Mouse (Mus musculus): ENCODE measurements around the gene Armcx1. TPM values are rescaled to one million over a fixed set of nuclear protein-coding genes. Genes with fewer than 3 reads are reported as not detected.

Armcx1 gene
- 3.9 and 13.9 TPM in 2 replicates for total RNA-seq (2014; rRNA removed; ENCODE audit: low replicate concordance)
- 21.8 and 22.7 TPM in 2 replicates for polyA plus RNA-seq (2015; fragmentation: Nextera tagmentation; extraction: Ambion mirVana)

GRCm38 (mm10) chrX:134717752-134718308 is at the start of gene Armcx1:
TSS of gene Armcx1 (plus strand) at chrX:134717963.
- H3K4me1 ChIP-seq (ENCODE audit: control insufficient read depth, insufficient read depth): no peaks in the 10 kb centered on the region
- TF ChIP-seq EP300 (IDR thresholded peaks at IDR 0.05; ENCODE audit: low read depth): no peak
- TF ChIP-seq CTCF (IDR thresholded peaks at IDR 0.05; ENCODE audit: low read depth): no peak
- 11% methylated on average over 16 of the region's 16 CpGs for WGBS
- ATAC-seq (ENCODE audit: insufficient read depth, low read depth) (peak; percentile 93), DNase-seq (ENCODE audit: low spot score) (peak; percentile 64)
- peak within 1 kb of the TSS; percentile 62 for H3K4me3 ChIP-seq (ENCODE audit: low read depth, low read length)
- H3K27ac ChIP-seq (ENCODE audit: low read depth): peak within 1 kb of the TSS; percentile 91
- H3K4me2 ChIP-seq (ENCODE audit: low read depth, low read length): peak within 1 kb of the TSS; percentile 62
- H3K9ac ChIP-seq (replicated peaks; ENCODE audit: low read depth, low read length): peak within 1 kb of the TSS; percentile 67
- peaks cover 12% of the 10 kb centered on the region for H3K36me3 ChIP-seq (replicated peaks; ENCODE audit: control insufficient read depth, insufficient read depth, low read length)
- no peaks in the 10 kb centered on the region for H3K9me3 ChIP-seq (replicated peaks; ENCODE audit: control insufficient read depth, low read length)
- no peaks in the 10 kb centered on the region for H3K27me3 ChIP-seq (ENCODE audit: control insufficient read depth, insufficient read depth, low read length)

DNA sequence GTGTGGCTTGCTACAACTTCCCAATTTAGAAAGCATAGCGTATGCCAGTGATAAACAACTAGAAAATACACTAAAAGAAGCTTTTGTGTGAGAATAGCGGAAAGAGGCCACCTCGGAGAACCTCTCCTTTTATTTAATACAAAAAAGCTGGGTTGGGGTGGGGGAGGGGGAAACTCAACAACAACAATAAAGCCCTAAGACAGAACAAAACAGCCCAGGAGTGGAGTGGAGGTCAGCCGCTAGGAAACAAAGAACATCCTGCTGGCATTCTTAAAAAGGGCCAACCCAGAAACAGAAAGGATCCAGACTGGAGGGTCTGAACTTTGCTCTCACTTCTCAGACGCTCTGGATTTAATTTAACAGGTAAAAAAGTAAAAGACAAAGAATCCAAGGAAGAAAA is 42.7 kb upstream of the Armcx1 start:
- Histone ChIP-seq H3K4me2 (ENCODE audit: low read depth, low read length) (no peak overlapping the region), H3K9ac (replicated peaks; ENCODE audit: low read depth, low read length) (no peak overlapping the region), H3K4me3 (ENCODE audit: low read depth, low read length) (no peak overlapping the region), H3K27me3 (ENCODE audit: control insufficient read depth, insufficient read depth, low read length) (no peaks in the 10 kb centered on the region), H3K9me3 (replicated peaks; ENCODE audit: control insufficient read depth, low read length) (no peaks in the 10 kb centered on the region), H3K4me1 (ENCODE audit: control insufficient read depth, insufficient read depth) (no peaks in the 10 kb centered on the region), H3K27ac (ENCODE audit: low read depth) (no peak overlapping the region), H3K36me3 (replicated peaks; ENCODE audit: control insufficient read depth, insufficient read depth, low read length) (no peaks in the 10 kb centered on the region)
- ATAC-seq (ENCODE audit: insufficient read depth, low read depth) (no peak), DNase-seq (ENCODE audit: low spot score) (no peak)
- no peak for TF ChIP-seq EP300 (IDR thresholded peaks at IDR 0.05; ENCODE audit: low read depth)
- TF ChIP-seq CTCF (IDR thresholded peaks at IDR 0.05; ENCODE audit: low read depth): no peak
- WGBS: 61% methylated on average over 5 of the region's 5 CpGs

DNA sequence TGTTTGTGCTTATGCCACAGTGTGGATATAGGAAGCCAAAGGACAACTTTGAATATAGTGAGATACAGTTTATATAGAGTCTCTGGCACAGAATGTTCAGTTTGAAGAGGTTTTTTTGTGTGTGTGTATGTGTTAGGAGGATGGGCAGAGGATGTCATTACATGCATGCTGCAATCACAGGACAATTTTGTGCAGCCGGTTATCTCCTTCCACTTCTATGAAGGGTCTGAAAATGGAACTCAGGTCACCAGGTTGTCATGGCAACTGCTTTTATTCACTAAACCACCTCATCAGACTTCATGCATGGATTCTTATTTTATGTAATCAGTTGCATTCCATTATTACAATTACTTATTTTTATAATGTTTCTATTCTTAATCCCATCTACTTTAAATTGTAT is 41.8 kb upstream of the Armcx1 start:
- H3K9me3 ChIP-seq (replicated peaks; ENCODE audit: control insufficient read depth, low read length): no peaks in the 10 kb centered on the region
- no peak overlapping the region for H3K4me2 ChIP-seq (ENCODE audit: low read depth, low read length)
- no peak overlapping the region for H3K27ac ChIP-seq (ENCODE audit: low read depth)
- no peak overlapping the region for H3K4me3 ChIP-seq (ENCODE audit: low read depth, low read length)
- no peaks in the 10 kb centered on the region for H3K4me1 ChIP-seq (ENCODE audit: control insufficient read depth, insufficient read depth)
- no peaks in the 10 kb centered on the region for H3K36me3 ChIP-seq (replicated peaks; ENCODE audit: control insufficient read depth, insufficient read depth, low read length)
- DNase-seq (ENCODE audit: low spot score): no peak
- WGBS: 50% methylated on average over 1 of the region's 1 CpGs
- no peak for ATAC-seq (ENCODE audit: insufficient read depth, low read depth)
- no peak for TF ChIP-seq CTCF (IDR thresholded peaks at IDR 0.05; ENCODE audit: low read depth)
- no peak for TF ChIP-seq EP300 (IDR thresholded peaks at IDR 0.05; ENCODE audit: low read depth)
- no peak overlapping the region for H3K9ac ChIP-seq (replicated peaks; ENCODE audit: low read depth, low read length)
- no peaks in the 10 kb centered on the region for H3K27me3 ChIP-seq (ENCODE audit: control insufficient read depth, insufficient read depth, low read length)

DNA sequence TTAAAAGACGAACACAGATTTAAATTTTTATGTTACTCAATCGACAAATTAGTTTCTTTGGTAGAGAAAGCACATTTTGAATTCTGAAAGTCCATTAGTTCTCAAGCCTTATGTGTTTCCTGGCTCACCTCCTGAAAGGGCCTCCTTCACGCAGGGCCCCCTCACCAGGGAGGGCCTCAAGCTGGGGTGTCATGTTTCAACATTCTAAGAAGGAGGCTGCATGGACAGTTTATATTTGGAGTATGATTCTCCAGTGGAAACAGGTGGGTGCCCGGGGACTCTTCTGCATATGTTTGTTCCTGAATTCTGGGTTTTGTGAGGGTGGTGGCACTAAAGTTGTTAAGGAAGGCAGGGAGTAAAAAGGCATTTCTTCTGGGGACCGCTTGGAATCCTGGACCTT is 32.8 kb upstream of the Armcx1 start:
- Histone ChIP-seq H3K4me2 (ENCODE audit: low read depth, low read length) (peak overlapping the region; percentile 61), H3K9ac (replicated peaks; ENCODE audit: low read depth, low read length) (peak overlapping the region; percentile 15; the same call in 1 of the 2 replicates), H3K9me3 (replicated peaks; ENCODE audit: control insufficient read depth, low read length) (no peaks in the 10 kb centered on the region), H3K27me3 (ENCODE audit: control insufficient read depth, insufficient read depth, low read length) (no peaks in the 10 kb centered on the region), H3K4me1 (ENCODE audit: control insufficient read depth, insufficient read depth) (no peaks in the 10 kb centered on the region), H3K4me3 (ENCODE audit: low read depth, low read length) (peak overlapping the region; percentile 63), H3K27ac (ENCODE audit: low read depth) (peak overlapping the region; percentile 89), H3K36me3 (replicated peaks; ENCODE audit: control insufficient read depth, insufficient read depth, low read length) (peaks cover 12% of the 10 kb centered on the region; the same call in 1 of the 2 replicates)
- WGBS: 32% methylated on average over 5 of the region's 5 CpGs
- ATAC-seq (ENCODE audit: insufficient read depth, low read depth) (no peak), DNase-seq (ENCODE audit: low spot score) (peak; percentile 8)
- TF ChIP-seq CTCF (IDR thresholded peaks at IDR 0.05; ENCODE audit: low read depth): no peak
- TF ChIP-seq EP300 (IDR thresholded peaks at IDR 0.05; ENCODE audit: low read depth): no peak

DNA sequence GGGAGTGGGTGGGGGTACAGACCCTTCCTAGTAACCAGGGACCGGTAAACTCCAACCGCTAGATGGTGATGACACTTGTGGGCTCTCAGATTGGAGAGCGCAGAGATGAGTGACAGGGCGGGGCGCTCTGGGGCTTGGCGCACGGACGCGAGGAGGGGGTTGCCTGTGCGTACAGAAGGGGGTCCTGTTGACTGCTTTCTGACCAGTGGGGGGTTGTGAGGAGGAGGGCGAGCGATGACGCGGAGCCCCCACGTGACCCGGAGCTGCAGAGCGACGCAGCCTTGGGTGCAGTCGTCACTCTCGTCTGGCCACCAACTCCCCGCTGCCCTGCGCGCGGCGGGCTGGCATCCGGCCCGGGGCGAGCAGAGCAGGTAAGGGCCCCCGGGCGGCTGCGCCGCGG is 31.5 kb upstream of the Armcx1 start, which contains the start of gene Armcx4:
TSS of gene Armcx4 (plus strand) at position 253 of the 400 bp plus-strand sequence.
- Histone ChIP-seq H3K27me3 (ENCODE audit: control insufficient read depth, insufficient read depth, low read length) (no peaks in the 10 kb centered on the region), H3K4me1 (ENCODE audit: control insufficient read depth, insufficient read depth) (no peaks in the 10 kb centered on the region), H3K9me3 (replicated peaks; ENCODE audit: control insufficient read depth, low read length) (no peaks in the 10 kb centered on the region), H3K27ac (ENCODE audit: low read depth) (peak within 1 kb of the TSS; percentile 89), H3K9ac (replicated peaks; ENCODE audit: low read depth, low read length) (peak within 1 kb of the TSS; percentile 71), H3K4me3 (ENCODE audit: low read depth, low read length) (peak within 1 kb of the TSS; percentile 63), H3K36me3 (replicated peaks; ENCODE audit: control insufficient read depth, insufficient read depth, low read length) (peaks cover 20% of the 10 kb centered on the region; the same call in 1 of the 2 replicates), H3K4me2 (ENCODE audit: low read depth, low read length) (peak within 1 kb of the TSS; percentile 61)
- TF ChIP-seq CTCF (IDR thresholded peaks at IDR 0.05; ENCODE audit: low read depth) (0 out of 2 replicates have a peak, but pooled peaks have one; percentile 17), EP300 (IDR thresholded peaks at IDR 0.05; ENCODE audit: low read depth) (no peak)
- ATAC-seq (ENCODE audit: insufficient read depth, low read depth): peak; percentile 94
- WGBS: 13% methylated on average over 31 of the region's 33 CpGs
- DNase-seq (ENCODE audit: low spot score): peak; percentile 60

All from heart, postnatal 0 days (tissue).